Mouse (Mus musculus) midbrain, embryonic 11.5 days (tissue): ENCODE measurements around the gene Drd5. TPM values are rescaled to one million over a fixed set of nuclear protein-coding genes. Genes with fewer than 3 reads are reported as not detected.

Source experiments
- ATAC-seq: fragments of 200-750 bp; cut with Nextera tagmentation; 2 replicates; pipeline ENCODE4 v1.8.0; 2017; ENCODE audit warnings: moderate TSS enrichment, moderate library complexity; ENCODE audit not compliant: low FRiP score
- DNase-seq: peaks from one replicate; pipeline ENCODE4 v3.0.0; 2015; ENCODE audit warnings: low spot score; ENCODE audit errors: missing footprints
- H3K27ac ChIP-seq: fragments of 300-500 bp; sonication (generic); 2 replicates; pipeline ENCODE4 v1.5.1; 2014; ENCODE audit warnings: low read depth, low read length
- H3K27me3 ChIP-seq: fragments of 300-500 bp; sonication (generic); 2 replicates; pipeline ENCODE4 v1.6.1; 2014; ENCODE audit warnings: mild to moderate bottlenecking, low read length, moderate library complexity, mixed read lengths; ENCODE audit not compliant: control insufficient read depth, insufficient read depth
- H3K36me3 ChIP-seq: fragments of 300-500 bp; sonication (generic); 2 replicates; pipeline ENCODE4 v1.6.1; 2014; ENCODE audit warnings: mild to moderate bottlenecking, low read length, moderate library complexity, mixed read lengths; ENCODE audit not compliant: control insufficient read depth, insufficient read depth
- H3K4me1 ChIP-seq: fragments of 300-500 bp; sonication (generic); 2 replicates; pipeline ENCODE4 v1.6.1; 2014; ENCODE audit warnings: low read length; ENCODE audit not compliant: control insufficient read depth, insufficient read depth
- H3K4me2 ChIP-seq: fragments of 300-500 bp; sonication (generic); 2 replicates; pipeline ENCODE4 v1.6.1; 2014; ENCODE audit warnings: mild to moderate bottlenecking, moderate library complexity
- H3K4me3 ChIP-seq: fragments of 300-500 bp; sonication (generic); 2 replicates; pipeline ENCODE4 v1.5.1; 2014; ENCODE audit warnings: low read depth, low read length
- H3K9ac ChIP-seq: fragments of 300-500 bp; sonication (generic); 2 replicates; pipeline ENCODE4 v1.6.1; 2014; ENCODE audit warnings: low read length
- H3K9me3 ChIP-seq: fragments of 300-500 bp; sonication (generic); 2 replicates; pipeline ENCODE4 v1.6.1; 2016; ENCODE audit warnings: low read length; ENCODE audit not compliant: control insufficient read depth
- WGBS: fragments of 180-500 bp; shearing (Covaris S2); extraction: QIAGEN DNeasy Blood & Tissue Kit; methylation state at CpG from one replicate; pipeline ENCODE4 v1.1.7; 2014; 5-methylcytosine and 5-hydroxymethylcytosine counted together
- polyA plus RNA-seq: library from polyadenylated mRNA; unstranded; fragments of >200 nt; fragmentation: Nextera tagmentation; extraction: Ambion mirVana; gene quantifications from 2 replicates; pipeline ENCODE4 v1.2.1, GENCODE M21; 2014

Drd5 gene
- polyA plus RNA-seq, 1 experiment from 2014 or later: 0.11 TPM

GRCm38 (mm10) chr5:38285724-38286123, 33.4 kb upstream of the Drd5 start:
- WGBS: 76% methylated on average over 9 of the region's 9 CpGs
- H3K9ac ChIP-seq: no peak overlapping the region

GRCm38 (mm10) chr5:38288476-38288875, 30.7 kb upstream of the Drd5 start:
- DNase-seq: no peak
- Histone ChIP-seq H3K36me3 (no peaks in the 10 kb centered on the region), H3K4me3 (no peak overlapping the region), H3K9ac (no peak overlapping the region), H3K4me1 (no peaks in the 10 kb centered on the region), H3K9me3 (no peaks in the 10 kb centered on the region), H3K27ac (no peak overlapping the region), H3K27me3 (no peaks in the 10 kb centered on the region), H3K4me2 (no peak overlapping the region)
- no peak for ATAC-seq
- WGBS: 92% methylated on average over 3 of the region's 3 CpGs

More at GRCm38 (mm10) chr5:38285724-38286123, 33.4 kb upstream of the Drd5 start:
- Histone ChIP-seq H3K9me3 (no peaks in the 10 kb centered on the region), H3K27me3 (no peaks in the 10 kb centered on the region), H3K4me2 (no peak overlapping the region), H3K4me3 (no peak overlapping the region), H3K27ac (no peak overlapping the region), H3K36me3 (no peaks in the 10 kb centered on the region), H3K4me1 (no peaks in the 10 kb centered on the region)
- ATAC-seq: no peak
- no peak for DNase-seq

GRCm38 (mm10) chr5:38301761-38302411, 17.3 kb upstream of the Drd5 start:
- Histone ChIP-seq H3K4me2 (no peak overlapping the region), H3K4me3 (no peak overlapping the region), H3K27me3 (no peaks in the 10 kb centered on the region), H3K4me1 (no peaks in the 10 kb centered on the region), H3K36me3 (no peaks in the 10 kb centered on the region), H3K9me3 (no peaks in the 10 kb centered on the region), H3K9ac (no peak overlapping the region), H3K27ac (no peak overlapping the region)
- WGBS: 87% methylated on average over 12 of the region's 12 CpGs
- no peak for DNase-seq
- no peak for ATAC-seq

DNA sequence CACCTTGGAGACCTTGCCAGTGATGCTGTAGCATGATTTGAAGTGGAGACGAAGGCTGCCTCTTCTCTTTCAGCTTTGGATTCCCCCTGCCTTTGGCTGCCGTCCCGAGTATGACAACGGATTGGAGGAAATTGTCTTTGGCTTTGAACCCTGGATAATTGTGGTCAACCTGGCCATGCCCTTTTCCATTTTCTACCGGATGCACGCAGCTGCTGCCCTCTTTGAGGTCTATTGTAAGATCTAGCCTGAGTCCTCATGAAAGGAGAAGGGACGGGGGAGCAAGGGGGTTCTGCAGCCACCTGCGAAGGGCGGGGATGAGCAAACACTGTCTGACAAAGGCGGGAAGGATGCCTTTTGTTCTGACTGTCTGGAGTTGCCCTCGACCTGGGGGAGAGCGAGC, 16.5 kb upstream of the Drd5 start:
- ATAC-seq: no peak
- 33% methylated on average over 12 of the region's 12 CpGs for WGBS
- no peak overlapping the region for H3K27ac ChIP-seq

GRCm38 (mm10) chr5:38305241-38305640, 13.9 kb upstream of the Drd5 start:
- WGBS: 77% methylated on average over 2 of the region's 2 CpGs
- H3K4me3 ChIP-seq: no peak overlapping the region
- H3K27ac ChIP-seq: no peak overlapping the region
- no peak overlapping the region for H3K9ac ChIP-seq
- H3K9me3 ChIP-seq: no peaks in the 10 kb centered on the region
- no peak for DNase-seq
- no peak for ATAC-seq
- H3K36me3 ChIP-seq: no peaks in the 10 kb centered on the region
- H3K4me1 ChIP-seq: no peaks in the 10 kb centered on the region
- H3K27me3 ChIP-seq: no peaks in the 10 kb centered on the region; the same call in 1 of the 2 replicates
- no peak overlapping the region for H3K4me2 ChIP-seq

More for the DNA sequence above, 16.5 kb upstream of the Drd5 start:
- no peak for DNase-seq
- H3K36me3 ChIP-seq: no peaks in the 10 kb centered on the region
- H3K4me3 ChIP-seq: no peak overlapping the region
- H3K4me2 ChIP-seq: no peak overlapping the region
- H3K9me3 ChIP-seq: no peaks in the 10 kb centered on the region
- no peaks in the 10 kb centered on the region for H3K4me1 ChIP-seq
- H3K27me3 ChIP-seq: no peaks in the 10 kb centered on the region
- H3K9ac ChIP-seq: no peak overlapping the region

DNA sequence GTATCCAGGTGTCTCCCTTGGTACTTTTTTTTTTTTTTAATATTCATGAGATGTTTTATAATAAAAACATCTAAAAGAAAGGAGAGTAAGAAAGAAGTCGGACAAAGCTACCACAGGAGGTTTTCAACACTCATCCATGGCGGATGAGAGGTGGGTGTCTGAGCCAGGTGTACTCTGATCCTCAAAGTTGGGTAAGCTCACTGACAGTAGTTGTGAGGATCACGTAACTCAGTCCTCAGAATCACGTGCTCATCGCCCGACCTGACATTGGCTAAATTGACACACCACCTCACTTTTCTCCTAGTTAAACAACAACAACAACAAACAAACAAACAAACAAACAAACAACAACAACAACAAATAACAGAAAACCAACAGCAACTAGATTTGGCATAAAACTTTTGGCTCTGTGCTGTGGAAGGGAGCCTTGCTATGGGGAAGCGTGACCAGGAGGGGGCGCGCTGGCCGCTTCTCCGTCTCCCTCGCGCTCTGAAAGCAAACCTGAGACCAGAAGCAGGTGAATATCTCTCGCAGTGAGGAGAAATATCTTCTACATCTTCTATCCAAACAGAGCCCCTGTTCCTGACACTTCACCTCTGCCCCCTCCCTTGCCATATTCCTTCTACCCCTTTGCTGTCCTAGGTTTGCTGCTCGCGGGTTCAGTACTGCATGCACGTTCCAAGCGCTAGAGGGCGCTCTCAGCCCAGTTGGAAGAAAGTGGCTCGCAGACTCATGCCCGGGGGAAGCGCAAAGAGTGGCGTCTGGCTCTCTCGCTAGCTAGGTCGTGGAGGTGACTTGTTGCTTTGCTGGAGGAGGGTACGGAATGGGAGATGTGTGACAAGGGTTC, 11.7 kb upstream of the Drd5 start:
- Histone ChIP-seq H3K4me3 (peak overlapping the region; percentile 36), H3K36me3 (no peaks in the 10 kb centered on the region), H3K4me1 (no peaks in the 10 kb centered on the region), H3K9me3 (no peaks in the 10 kb centered on the region), H3K27me3 (no peaks in the 10 kb centered on the region; the same call in 1 of the 2 replicates), H3K9ac (peak overlapping the region; percentile 40; the same call in 1 of the 2 replicates), H3K27ac (no peak overlapping the region), H3K4me2 (peak overlapping the region; percentile 58)
- peak; percentile 99 for DNase-seq
- WGBS: 9% methylated on average over 26 of the region's 26 CpGs
- ATAC-seq: peak; percentile 87

GRCm38 (mm10) chr5:38308873-38309272, 10.3 kb upstream of the Drd5 start:
- Histone ChIP-seq H3K36me3 (no peaks in the 10 kb centered on the region), H3K27me3 (no peaks in the 10 kb centered on the region; the same call in 1 of the 2 replicates), H3K4me1 (no peaks in the 10 kb centered on the region), H3K27ac (no peak overlapping the region), H3K4me3 (no peak overlapping the region), H3K4me2 (no peak overlapping the region), H3K9ac (no peak overlapping the region), H3K9me3 (no peaks in the 10 kb centered on the region)
- WGBS: 49% methylated on average over 5 of the region's 5 CpGs
- peak; percentile 60 for ATAC-seq
- peak; percentile 86 for DNase-seq

- no peak for DNase-seq
- H3K4me1 ChIP-seq: no peaks in the 10 kb centered on the region
- H3K4me2 ChIP-seq: no peak overlapping the region
- H3K27me3 ChIP-seq: no peaks in the 10 kb centered on the region; the same call in 1 of the 2 replicates
- WGBS: 73% methylated on average over 3 of the region's 3 CpGs
- no peaks in the 10 kb centered on the region for H3K9me3 ChIP-seq
- H3K27ac ChIP-seq: no peak overlapping the region
- H3K9ac ChIP-seq: no peak overlapping the region
- ATAC-seq: no peak
- H3K36me3 ChIP-seq: no peaks in the 10 kb centered on the region
- no peak overlapping the region for H3K4me3 ChIP-seq
Measured at GRCm38 (mm10) chr5:38309795-38310194, 9.4 kb upstream of the Drd5 start.

GRCm38 (mm10) chr5:38333381-38333780, 14.2 kb downstream of the Drd5 start:
- no peak for DNase-seq
- no peaks in the 10 kb centered on the region for H3K27me3 ChIP-seq
- WGBS: 77% methylated on average over 4 of the region's 4 CpGs
- H3K36me3 ChIP-seq: no peaks in the 10 kb centered on the region
- no peak overlapping the region for H3K4me2 ChIP-seq
- H3K9me3 ChIP-seq: no peaks in the 10 kb centered on the region
- ATAC-seq: no peak
- no peaks in the 10 kb centered on the region for H3K4me1 ChIP-seq
- no peak overlapping the region for H3K27ac ChIP-seq
- no peak overlapping the region for H3K4me3 ChIP-seq
- no peak overlapping the region for H3K9ac ChIP-seq
